Mouse (Mus musculus) kidney, postnatal 14 days (tissue): ENCODE data around the gene Gpr162.

Experiments used
- DNase-seq: peaks from one replicate; pipeline ENCODE4 v3.0.0; 2022; ENCODE audit warnings: mixed read lengths

Gene Gpr162

DNA sequence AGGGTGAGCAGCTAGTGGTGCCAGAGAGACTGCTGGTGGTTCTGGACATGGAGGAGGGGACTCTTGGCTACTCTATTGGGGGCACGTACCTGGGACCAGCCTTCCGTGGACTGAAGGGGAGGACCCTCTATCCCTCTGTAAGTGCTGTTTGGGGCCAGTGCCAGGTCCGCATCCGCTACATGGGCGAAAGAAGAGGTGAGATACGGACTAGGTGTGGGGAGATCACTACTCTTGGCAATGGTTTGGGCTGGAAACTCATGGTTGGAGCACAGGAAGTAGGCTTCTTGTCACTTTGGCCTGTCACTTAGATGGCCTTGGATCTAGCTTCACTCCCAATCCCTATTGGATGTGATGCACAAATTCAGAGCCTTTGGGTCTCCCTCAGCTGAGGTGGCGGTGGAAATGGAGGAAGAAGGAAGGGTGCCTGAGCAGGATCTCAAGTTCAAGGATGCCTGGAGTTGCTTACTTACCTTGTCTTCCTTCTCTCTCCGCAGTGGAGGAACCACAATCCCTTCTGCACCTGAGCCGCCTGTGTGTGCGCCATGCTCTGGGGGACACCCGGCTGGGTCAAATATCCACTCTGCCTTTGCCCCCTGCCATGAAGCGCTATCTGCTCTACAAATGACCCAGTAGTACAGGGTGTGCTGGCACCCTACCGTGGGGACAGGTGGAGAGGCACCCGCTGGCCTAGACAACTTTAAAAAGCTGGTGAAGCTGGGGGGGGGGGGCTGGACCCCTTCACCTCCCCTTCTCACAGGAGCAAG is 53.8 kb downstream of the Gpr162 start:
- no peak for DNase-seq

DNA sequence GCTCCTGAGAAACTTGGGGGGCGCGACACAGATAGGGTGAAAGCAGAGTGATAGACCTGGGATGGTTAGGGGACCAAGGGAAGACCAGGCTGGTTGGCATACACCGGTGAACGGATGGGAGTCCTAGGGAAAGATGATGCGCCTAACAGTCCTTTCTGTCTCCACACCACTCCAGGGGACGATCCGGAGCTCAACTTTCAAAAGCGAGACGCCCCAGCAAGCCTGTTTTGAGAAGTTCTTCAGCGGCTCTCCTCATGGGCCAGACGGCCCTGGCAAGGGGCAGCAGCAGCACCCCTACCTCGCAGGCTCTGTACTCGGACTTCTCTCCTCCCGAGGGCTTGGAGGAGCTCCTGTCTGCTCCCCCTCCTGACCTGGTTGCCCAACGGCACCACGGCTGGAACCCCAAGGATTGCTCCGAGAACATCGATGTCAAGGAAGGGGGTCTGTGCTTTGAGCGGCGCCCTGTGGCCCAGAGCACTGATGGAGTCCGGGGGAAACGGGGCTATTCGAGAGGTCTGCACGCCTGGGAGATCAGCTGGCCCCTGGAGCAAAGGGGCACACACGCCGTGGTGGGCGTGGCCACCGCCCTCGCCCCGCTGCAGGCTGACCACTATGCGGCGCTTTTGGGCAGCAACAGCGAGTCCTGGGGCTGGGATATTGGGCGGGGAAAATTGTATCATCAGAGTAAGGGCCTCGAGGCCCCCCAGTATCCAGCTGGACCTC is 54.6 kb downstream of the Gpr162 start:
- peak; percentile 91 for DNase-seq
